Mouse (Mus musculus) limb, embryonic 14.5 days (tissue): ENCODE results near the gene Hoxb3. TPM values are rescaled to one million over a fixed set of nuclear protein-coding genes. Genes with fewer than 3 reads are reported as not detected.
A peak's percentile ranks its signal among the peaks of the same experiment; 100 is the strongest.

Experiments
- ATAC-seq: fragments of 200-750 bp; cut with Nextera tagmentation; 2 replicates; pipeline ENCODE4 v1.8.0; 2017; ENCODE audit warnings: low read depth, moderate number of reproducible peaks, moderate TSS enrichment; ENCODE audit not compliant: low FRiP score
- DNase-seq: peaks from one replicate; pipeline ENCODE4 v3.0.0-alpha.2; 2015; ENCODE audit warnings: low spot score
- H3K27ac ChIP-seq: fragments of 300-500 bp; sonication (generic); replicated peaks from 2 replicates; pipeline ENCODE4 v1.5.1; 2014; ENCODE audit warnings: low read depth, mild to moderate bottlenecking, low read length, moderate library complexity, mixed read lengths
- H3K27me3 ChIP-seq: fragments of 300-500 bp; sonication (generic); 2 replicates; pipeline ENCODE4 v1.6.1; 2014; ENCODE audit warnings: low read length, mixed read lengths; ENCODE audit not compliant: control insufficient read depth, insufficient read depth
- H3K36me3 ChIP-seq: fragments of 300-500 bp; sonication (generic); 2 replicates; pipeline ENCODE4 v1.6.1; 2014; ENCODE audit warnings: mild to moderate bottlenecking, low read length, moderate library complexity, mixed read lengths; ENCODE audit not compliant: control insufficient read depth, insufficient read depth
- H3K4me1 ChIP-seq: fragments of 300-500 bp; sonication (generic); 2 replicates; pipeline ENCODE4 v1.6.1; 2014; ENCODE audit warnings: antibody characterized with exemption, low read length, mixed read lengths; ENCODE audit not compliant: control insufficient read depth, insufficient read depth
- H3K4me2 ChIP-seq: fragments of 300-500 bp; sonication (generic); replicated peaks from 2 replicates; pipeline ENCODE4 v1.6.1; 2014; ENCODE audit warnings: low read depth, mild to moderate bottlenecking, low read length, moderate library complexity; ENCODE audit not compliant: severe bottlenecking
- H3K4me3 ChIP-seq: fragments of 300-500 bp; sonication (generic); replicated peaks from 2 replicates; pipeline ENCODE4 v1.5.1; 2014; ENCODE audit warnings: low read length
- H3K9ac ChIP-seq: fragments of 300-500 bp; sonication (generic); 2 replicates; pipeline ENCODE4 v1.6.1; 2014; ENCODE audit warnings: mild to moderate bottlenecking, low read depth, low read length, moderate library complexity; ENCODE audit not compliant: severe bottlenecking
- H3K9me3 ChIP-seq: fragments of 300-500 bp; sonication (generic); 2 replicates; pipeline ENCODE4 v1.6.1; 2016; ENCODE audit warnings: low read length; ENCODE audit not compliant: control insufficient read depth
- POLR2A ChIP-seq: fragments of 200-500 bp; IDR thresholded peaks from 2 replicates; pipeline ENCODE4 v1.8.0; 2012; ENCODE audit warnings: inconsistent platforms, mild to moderate bottlenecking, moderate library complexity, borderline replicate concordance; ENCODE audit not compliant: insufficient read depth, insufficient read length; ENCODE audit errors: extremely low read depth
- WGBS: fragments of 180-500 bp; shearing (Covaris S2); extraction: QIAGEN DNeasy Blood & Tissue Kit; methylation state at CpG from one replicate; pipeline ENCODE4 v1.1.7; 2014; 5-methylcytosine and 5-hydroxymethylcytosine counted together
- microRNA counts: library from miRNA; unstranded; fragments of <30 nt; microRNA quantifications from one replicate; lab custom pipeline; 2016
- microRNA-seq: library from miRNA; unstranded; fragments of <30 nt; microRNA quantifications from one replicate; pipeline ENCODE4, GENCODE M21; 2016
- polyA plus RNA-seq, 2 experiments: library from polyadenylated mRNA; depleted of rRNA in 1 of 2; stranded (reverse) in 1 of 2; unstranded in 1 of 2; fragments of >200 nt; fragmentation: Nextera tagmentation in 1 of 2; extraction: Ambion mirVana in 1 of 2; gene quantifications; 2 replicates each; pipeline versions ENCODE4 v1.2.1 to v1.2.3; 2012 to 2014

Hoxb3 gene
- polyA plus RNA-seq, 2 experiments: 0.69 to 4.9 TPM

DNA sequence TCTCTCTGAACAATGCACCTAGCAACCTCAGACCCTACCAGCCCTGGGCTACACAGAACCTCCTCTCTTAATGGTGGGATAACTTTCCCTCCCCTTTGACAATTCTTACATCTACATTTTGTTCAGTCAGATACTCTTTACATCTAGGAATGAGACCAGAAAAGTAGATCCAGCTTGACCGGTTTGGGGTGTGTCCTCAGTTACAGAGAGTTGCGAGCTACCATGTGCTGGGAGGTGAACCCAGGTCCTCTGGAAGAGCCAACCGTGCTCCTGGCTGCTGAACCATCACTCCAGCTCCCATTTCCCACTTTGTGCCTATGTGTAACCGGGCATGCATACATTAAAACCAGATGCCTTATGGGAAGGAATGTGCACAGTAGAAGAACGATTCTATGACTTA, 60.3 kb downstream of the Hoxb3 start:
- no peaks in the 10 kb centered on the region for H3K4me1 ChIP-seq
- H3K27me3 ChIP-seq: peaks cover 8% of the 10 kb centered on the region; the same call in 1 of the 2 replicates
- WGBS: 58% methylated on average over 5 of the region's 5 CpGs
- H3K4me3 ChIP-seq: no peak overlapping the region
- no peak overlapping the region for H3K9ac ChIP-seq
- no peaks in the 10 kb centered on the region for H3K36me3 ChIP-seq
- H3K4me2 ChIP-seq: no peak overlapping the region
- ATAC-seq (no peak), DNase-seq (no peak)
- TF ChIP-seq POLR2A: no peak
- no peak overlapping the region for H3K27ac ChIP-seq
- H3K9me3 ChIP-seq: no peaks in the 10 kb centered on the region

DNA sequence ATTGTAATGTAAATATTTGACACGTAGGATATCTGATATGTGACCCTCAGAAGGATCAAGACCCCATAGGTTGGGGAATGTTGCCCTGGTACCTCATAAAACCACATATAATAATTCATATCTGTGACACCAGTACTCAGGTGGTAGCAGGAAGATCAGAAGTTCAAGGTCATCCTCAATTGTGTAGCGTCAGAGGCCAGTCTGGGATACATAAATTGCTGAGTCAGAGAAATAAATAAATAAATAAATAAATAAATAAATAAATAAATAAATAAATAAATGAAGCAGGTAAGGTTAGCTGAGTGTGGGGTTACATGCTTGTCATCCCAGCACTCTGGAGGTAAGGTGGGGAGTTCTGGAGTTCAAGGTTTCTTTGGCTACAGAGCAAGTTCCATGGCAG, 64.5 kb downstream of the Hoxb3 start:
- Histone ChIP-seq H3K9me3 (no peaks in the 10 kb centered on the region), H3K4me1 (no peaks in the 10 kb centered on the region), H3K4me3 (no peak overlapping the region), H3K4me2 (no peak overlapping the region), H3K27ac (no peak overlapping the region), H3K36me3 (no peaks in the 10 kb centered on the region), H3K27me3 (peaks cover 4% of the 10 kb centered on the region; the same call in 1 of the 2 replicates), H3K9ac (no peak overlapping the region)
- TF ChIP-seq POLR2A: no peak
- DNase-seq (no peak), ATAC-seq (no peak)
- WGBS: 85% methylated on average over 2 of the region's 2 CpGs

DNA sequence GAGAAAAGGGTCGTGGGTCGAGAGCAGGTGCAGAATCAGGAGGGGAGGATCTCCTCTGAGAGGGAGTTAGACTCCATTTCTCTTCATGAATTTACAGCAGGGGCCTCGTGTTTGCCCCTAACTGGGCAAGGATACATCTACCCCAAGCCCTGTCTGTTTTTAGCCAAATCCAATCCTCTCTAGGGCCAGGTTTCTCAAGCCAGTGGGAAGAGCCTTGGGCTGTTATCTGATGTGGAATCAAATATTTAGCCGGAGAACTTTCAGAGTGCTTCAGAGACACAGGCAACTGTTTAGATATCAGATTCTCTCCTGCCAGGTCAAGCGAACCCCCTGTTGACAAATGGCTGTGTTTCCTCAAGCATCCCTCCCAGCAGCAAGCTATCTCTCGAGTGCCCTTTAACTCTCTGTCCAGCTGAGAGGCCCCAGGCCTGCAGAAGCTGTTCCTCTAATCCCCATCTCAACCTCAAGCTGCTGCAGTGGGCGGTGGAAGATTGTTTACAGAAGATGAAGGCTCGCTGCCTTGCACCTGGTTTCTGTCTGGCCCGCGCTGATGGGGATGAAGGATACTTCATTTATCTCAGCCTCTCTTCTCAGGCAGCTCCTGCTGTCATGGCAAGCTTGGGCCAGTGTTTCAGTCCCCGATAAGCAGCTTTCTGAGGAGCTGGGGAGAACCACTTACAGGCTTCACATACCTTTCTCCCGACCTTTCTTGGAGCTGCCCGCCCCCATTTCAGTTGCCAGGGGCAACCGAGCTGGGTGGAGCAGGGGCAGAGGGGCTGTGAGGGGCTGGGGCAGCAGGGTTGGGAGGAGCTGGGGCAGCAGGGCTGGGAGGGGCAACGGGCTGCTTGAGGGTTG, 73.9 kb downstream of the Hoxb3 start:
- Histone ChIP-seq H3K27ac (no peak overlapping the region), H3K4me1 (no peaks in the 10 kb centered on the region), H3K4me3 (no peak overlapping the region), H3K27me3 (peaks cover 33% of the 10 kb centered on the region), H3K9ac (no peak overlapping the region), H3K9me3 (no peaks in the 10 kb centered on the region), H3K4me2 (no peak overlapping the region), H3K36me3 (no peaks in the 10 kb centered on the region)
- no peak for ATAC-seq
- WGBS: 6% methylated on average over 15 of the region's 15 CpGs
- TF ChIP-seq POLR2A: no peak
- no peak for DNase-seq

MicroRNAs within 50 kb of the gene (microRNA counts, 519-probe panel; counts per million panel counts)
- microRNA mmu-miR-10a (lab: Ali Mortazavi, UCI): 3,326 counts per million, percentile 64 among the panel's probes with 10 or more counts

Small RNAs within 50 kb of the gene (microRNA-seq; reads per million reads assigned to microRNA genes)
- 3,613 reads per million, percentile 85 among the genes with 10 or more reads in this experiment for gene Mir10a

Other genes with a start within 250 kb of the Hoxb3 start
- gene Atp5g1, start 247.7 kb upstream of the Hoxb3 start, polyA plus RNA-seq (2012; rRNA removed): 265 and 369 TPM in 2 replicates
- 678 and 741 TPM in 2 replicates for gene Atp5g1, start 247.7 kb upstream of the Hoxb3 start, polyA plus RNA-seq (2014; fragmentation: Nextera tagmentation; extraction: Ambion mirVana)
- not detected in 2 replicates for gene Calcoco2, start 211.4 kb upstream of the Hoxb3 start, polyA plus RNA-seq (2012; rRNA removed)
- not detected in 2 replicates for gene Calcoco2, start 211.4 kb upstream of the Hoxb3 start, polyA plus RNA-seq (2014; fragmentation: Nextera tagmentation; extraction: Ambion mirVana)
- gene Ttll6, start 189.5 kb upstream of the Hoxb3 start, polyA plus RNA-seq (2012; rRNA removed): 0.04 and 0.05 TPM in 2 replicates
- gene Ttll6, start 189.5 kb upstream of the Hoxb3 start, polyA plus RNA-seq (2014; fragmentation: Nextera tagmentation; extraction: Ambion mirVana): not detected in 2 replicates
- gene Hoxb13, start 129.0 kb upstream of the Hoxb3 start, polyA plus RNA-seq (2012; rRNA removed): not detected in 2 replicates
- not detected in 2 replicates for gene Hoxb13, start 129.0 kb upstream of the Hoxb3 start, polyA plus RNA-seq (2014; fragmentation: Nextera tagmentation; extraction: Ambion mirVana)
- gene Hoxb9, start 51.9 kb upstream of the Hoxb3 start, polyA plus RNA-seq (2012; rRNA removed): 3.2 and 4.4 TPM in 2 replicates
- gene Hoxb9, start 51.9 kb upstream of the Hoxb3 start, polyA plus RNA-seq (2014; fragmentation: Nextera tagmentation; extraction: Ambion mirVana): 1.1 and 1.2 TPM in 2 replicates
- 2.1 and 2.3 TPM in 2 replicates for gene Hoxb8, start 41.4 kb upstream of the Hoxb3 start, polyA plus RNA-seq (2012; rRNA removed)
- gene Hoxb8, start 41.4 kb upstream of the Hoxb3 start, polyA plus RNA-seq (2014; fragmentation: Nextera tagmentation; extraction: Ambion mirVana): 0.10 and 0.43 TPM in 2 replicates
- 2.0 and 2.7 TPM in 2 replicates for gene Hoxb7, start 36.7 kb upstream of the Hoxb3 start, polyA plus RNA-seq (2012; rRNA removed)
- 2.2 and 4.4 TPM in 2 replicates for gene Hoxb7, start 36.7 kb upstream of the Hoxb3 start, polyA plus RNA-seq (2014; fragmentation: Nextera tagmentation; extraction: Ambion mirVana)
- gene Hoxb6, start 30.9 kb upstream of the Hoxb3 start, polyA plus RNA-seq (2012; rRNA removed): 2.2 and 2.8 TPM in 2 replicates
- gene Hoxb6, start 30.9 kb upstream of the Hoxb3 start, polyA plus RNA-seq (2014; fragmentation: Nextera tagmentation; extraction: Ambion mirVana): 0.30 and 0.61 TPM in 2 replicates
- gene Hoxb5, start 20.0 kb upstream of the Hoxb3 start, polyA plus RNA-seq (2012; rRNA removed): 1.8 TPM in 2 replicates
- 0.51 and 0.85 TPM in 2 replicates for gene Hoxb5, start 20.0 kb upstream of the Hoxb3 start, polyA plus RNA-seq (2014; fragmentation: Nextera tagmentation; extraction: Ambion mirVana)
- gene Hoxb4, start 5.1 kb upstream of the Hoxb3 start, polyA plus RNA-seq (2012; rRNA removed): 2.3 and 2.5 TPM in 2 replicates
- 0.17 and 0.28 TPM in 2 replicates for gene Hoxb4, start 5.1 kb upstream of the Hoxb3 start, polyA plus RNA-seq (2014; fragmentation: Nextera tagmentation; extraction: Ambion mirVana)
- gene Hoxb2, start 27.2 kb downstream of the Hoxb3 start, polyA plus RNA-seq (2012; rRNA removed): 9.6 and 9.9 TPM in 2 replicates
- 4.2 and 5.8 TPM in 2 replicates for gene Hoxb2, start 27.2 kb downstream of the Hoxb3 start, polyA plus RNA-seq (2014; fragmentation: Nextera tagmentation; extraction: Ambion mirVana)
- 0.11 TPM in 1 of 2 replicates, not detected in the other for gene Hoxb1, start 42.4 kb downstream of the Hoxb3 start, polyA plus RNA-seq (2012; rRNA removed)
- gene Hoxb1, start 42.4 kb downstream of the Hoxb3 start, polyA plus RNA-seq (2014; fragmentation: Nextera tagmentation; extraction: Ambion mirVana): not detected in 2 replicates
- 0.67 and 0.81 TPM in 2 replicates for gene Skap1, start 141.3 kb downstream of the Hoxb3 start, polyA plus RNA-seq (2012; rRNA removed)
- 1.9 and 2.1 TPM in 2 replicates for gene Skap1, start 141.3 kb downstream of the Hoxb3 start, polyA plus RNA-seq (2014; fragmentation: Nextera tagmentation; extraction: Ambion mirVana)